Mouse (Mus musculus): Measurements from ENCODE around the gene Naif1. TPM values are rescaled to one million over a fixed set of nuclear protein-coding genes. Genes with fewer than 3 reads are reported as not detected.

The Naif1 gene
- polyA plus RNA-seq, 1 experiment from 2014 or later = 2.2 TPM

DNA sequence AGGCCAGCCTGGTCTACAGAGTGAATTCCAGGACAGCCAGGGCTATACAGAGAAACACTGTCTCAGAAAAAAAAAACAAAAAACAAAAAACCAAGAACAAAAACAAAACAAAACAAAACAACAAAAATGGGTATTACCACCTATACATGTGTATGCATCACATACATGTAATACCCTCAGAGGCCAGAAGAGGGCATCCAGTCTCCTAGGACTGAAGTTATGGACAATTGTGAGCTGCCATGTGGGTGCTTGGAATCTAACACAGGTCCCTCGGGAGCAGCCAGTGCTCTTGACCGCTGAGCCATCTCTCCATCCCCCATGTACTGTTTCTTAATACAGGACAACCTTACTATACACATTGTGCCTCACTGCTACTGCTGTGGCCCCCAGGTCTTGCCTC, 55.3 kb downstream of the Naif1 start:
- 82% methylated on average over 2 of the region's 2 CpGs for WGBS (ENCODE audit: insufficient replicate concordance)
- H3K4me2 ChIP-seq = no peak overlapping the region
- no peaks in the 10 kb centered on the region for H3K36me3 ChIP-seq
- no peaks in the 10 kb centered on the region for H3K9me3 ChIP-seq (replicated peaks)
- DNase-seq (no peak), ATAC-seq (ENCODE audit: low read depth) (no peak)
- H3K27ac ChIP-seq = no peak overlapping the region
- H3K4me3 ChIP-seq (replicated peaks) = no peak overlapping the region
- H3K4me1 ChIP-seq (replicated peaks) = peaks cover 31% of the 10 kb centered on the region
- no peaks in the 10 kb centered on the region for H3K27me3 ChIP-seq
- no peak overlapping the region for H3K9ac ChIP-seq

Other genes with a start within 250 kb of the Naif1 start
- gene Pomt1, start 213.9 kb upstream of the Naif1 start, polyA plus RNA-seq (2015; fragmentation: Nextera tagmentation; extraction: Ambion mirVana) = 15.4 and 15.6 TPM in 2 replicates
- gene Uck1, start 190.3 kb upstream of the Naif1 start, polyA plus RNA-seq (2015; fragmentation: Nextera tagmentation; extraction: Ambion mirVana) = 28.0 and 30.1 TPM in 2 replicates
- 7.4 and 8.7 TPM in 2 replicates for gene Golga2, start 163.1 kb upstream of the Naif1 start, polyA plus RNA-seq (2015; fragmentation: Nextera tagmentation; extraction: Ambion mirVana)
- gene Swi5, start 162.4 kb upstream of the Naif1 start, polyA plus RNA-seq (2015; fragmentation: Nextera tagmentation; extraction: Ambion mirVana) = 218 and 237 TPM in 2 replicates
- gene Ciz1, start 98.1 kb upstream of the Naif1 start, polyA plus RNA-seq (2015; fragmentation: Nextera tagmentation; extraction: Ambion mirVana) = 14.8 and 21.1 TPM in 2 replicates
- gene Dnm1, start 97.1 kb upstream of the Naif1 start, polyA plus RNA-seq (2015; fragmentation: Nextera tagmentation; extraction: Ambion mirVana) = 0.65 and 0.81 TPM in 2 replicates
- 35.3 and 39.2 TPM in 2 replicates for gene 1110008P14Rik, start 68.5 kb upstream of the Naif1 start, polyA plus RNA-seq (2015; fragmentation: Nextera tagmentation; extraction: Ambion mirVana)
- gene Lcn2, start 62.2 kb upstream of the Naif1 start, polyA plus RNA-seq (2015; fragmentation: Nextera tagmentation; extraction: Ambion mirVana) = 18.0 and 22.8 TPM in 2 replicates
- 14.1 and 15.5 TPM in 2 replicates for gene Ptges2, start 54.6 kb upstream of the Naif1 start, polyA plus RNA-seq (2015; fragmentation: Nextera tagmentation; extraction: Ambion mirVana)
- 8.7 and 9.2 TPM in 2 replicates for gene Slc25a25, start 988 bp downstream of the Naif1 start, polyA plus RNA-seq (2015; fragmentation: Nextera tagmentation; extraction: Ambion mirVana)
- 1.0 and 1.1 TPM in 2 replicates for gene Fam102a, start 84.9 kb downstream of the Naif1 start, polyA plus RNA-seq (2015; fragmentation: Nextera tagmentation; extraction: Ambion mirVana)
- gene Dpm2, start 120.4 kb downstream of the Naif1 start, polyA plus RNA-seq (2015; fragmentation: Nextera tagmentation; extraction: Ambion mirVana) = 60.4 and 64.2 TPM in 2 replicates
- gene Pip5kl1, start 124.3 kb downstream of the Naif1 start, polyA plus RNA-seq (2015; fragmentation: Nextera tagmentation; extraction: Ambion mirVana) = 0.10 TPM in 1 of 2 replicates, not detected in the other
- gene 9430097D07Rik, start 125.2 kb downstream of the Naif1 start, polyA plus RNA-seq (2015; fragmentation: Nextera tagmentation; extraction: Ambion mirVana) = not detected in 2 replicates
- gene St6galnac4, start 136.6 kb downstream of the Naif1 start, polyA plus RNA-seq (2015; fragmentation: Nextera tagmentation; extraction: Ambion mirVana) = 13.5 and 14.1 TPM in 2 replicates
- 10.0 and 12.8 TPM in 2 replicates for gene St6galnac6, start 149.3 kb downstream of the Naif1 start, polyA plus RNA-seq (2015; fragmentation: Nextera tagmentation; extraction: Ambion mirVana)
- 2.2 and 2.3 TPM in 2 replicates for gene Ak1, start 171.3 kb downstream of the Naif1 start, polyA plus RNA-seq (2015; fragmentation: Nextera tagmentation; extraction: Ambion mirVana)
- 20.6 and 23.4 TPM in 2 replicates for gene Eng, start 196.1 kb downstream of the Naif1 start, polyA plus RNA-seq (2015; fragmentation: Nextera tagmentation; extraction: Ambion mirVana)

All from liver, embryonic 13.5 days (tissue).